Mouse (Mus musculus) intestine, embryonic 16.5 days (tissue): ENCODE measurements around the gene Sec24b. TPM values are rescaled to one million over a fixed set of nuclear protein-coding genes. Genes with fewer than 3 reads are reported as not detected.

Source experiments
- ATAC-seq: fragments of 200-750 bp; cut with Nextera tagmentation; 2 replicates; pipeline ENCODE4 v1.8.0; 2017; ENCODE audit warnings: moderate TSS enrichment, moderate library complexity
- H3K27ac ChIP-seq: fragments of 300-500 bp; sonication (generic); 2 replicates; pipeline ENCODE4 v1.5.1; 2014; ENCODE audit warnings: mild to moderate bottlenecking, low read length
- H3K27me3 ChIP-seq: fragments of 300-500 bp; sonication (generic); replicated peaks from 2 replicates; pipeline ENCODE4 v1.6.1; 2014; ENCODE audit warnings: low read length, control low read depth, mixed read lengths; ENCODE audit not compliant: control insufficient read depth, insufficient read depth
- H3K36me3 ChIP-seq: fragments of 300-500 bp; sonication (generic); 2 replicates; pipeline ENCODE4 v1.6.1; 2014; ENCODE audit warnings: low read length, control low read depth; ENCODE audit not compliant: control insufficient read depth, insufficient read depth
- H3K4me1 ChIP-seq: fragments of 300-500 bp; sonication (generic); 2 replicates; pipeline ENCODE4 v1.6.1; 2014; ENCODE audit warnings: low read length, control low read depth, mixed read lengths; ENCODE audit not compliant: control insufficient read depth, insufficient read depth
- H3K4me2 ChIP-seq: fragments of 300-500 bp; sonication (generic); 2 replicates; pipeline ENCODE4 v1.6.1; 2014; ENCODE audit warnings: low read depth, low read length, control low read depth
- H3K4me3 ChIP-seq: fragments of 300-500 bp; sonication (generic); 2 replicates; pipeline ENCODE4 v1.5.1; 2014; ENCODE audit warnings: mild to moderate bottlenecking, low read length
- H3K9ac ChIP-seq: fragments of 300-500 bp; sonication (generic); 2 replicates; pipeline ENCODE4 v1.6.1; 2014; ENCODE audit warnings: low read depth, low read length
- H3K9me3 ChIP-seq: fragments of 300-500 bp; sonication (generic); 2 replicates; pipeline ENCODE4 v1.6.1; 2016; ENCODE audit warnings: low read length, control low read depth; ENCODE audit not compliant: control insufficient read depth
- WGBS: fragments of 180-500 bp; shearing (Covaris S2); extraction: QIAGEN DNeasy Blood & Tissue Kit; methylation state at CpG from one replicate; pipeline ENCODE4 v1.1.7; 2014; 5-methylcytosine and 5-hydroxymethylcytosine counted together
- polyA plus RNA-seq: library from polyadenylated mRNA; unstranded; fragments of >200 nt; fragmentation: Nextera tagmentation; extraction: Ambion mirVana; gene quantifications from 2 replicates; pipeline ENCODE4 v1.2.1, GENCODE M21; 2015

The Sec24b gene
- polyA plus RNA-seq, 1 experiment from 2014 or later, result 25.4 TPM

GRCm38 (mm10) chr3:129943813-129944212 is 117.5 kb downstream of the Sec24b start:
- Histone ChIP-seq H3K4me1 (no peaks in the 10 kb centered on the region), H3K36me3 (no peaks in the 10 kb centered on the region), H3K27me3 (no peaks in the 10 kb centered on the region), H3K27ac (no peak overlapping the region), H3K4me3 (no peak overlapping the region), H3K9ac (no peak overlapping the region), H3K4me2 (no peak overlapping the region), H3K9me3 (no peaks in the 10 kb centered on the region)
- WGBS, result 65% methylated on average over 4 of the region's 4 CpGs
- no peak for ATAC-seq

GRCm38 (mm10) chr3:129941291-129941690 is 120.1 kb downstream of the Sec24b start:
- WGBS, result 92% methylated on average over 1 of the region's 1 CpGs

GRCm38 (mm10) chr3:129940780-129941179 is 120.6 kb downstream of the Sec24b start:
- Histone ChIP-seq H3K9me3 (no peaks in the 10 kb centered on the region), H3K4me2 (no peak overlapping the region), H3K4me3 (no peak overlapping the region), H3K36me3 (no peaks in the 10 kb centered on the region), H3K4me1 (no peaks in the 10 kb centered on the region), H3K27ac (no peak overlapping the region), H3K27me3 (no peaks in the 10 kb centered on the region), H3K9ac (no peak overlapping the region)
- WGBS, result 93% methylated on average over 2 of the region's 2 CpGs
- no peak for ATAC-seq

More at GRCm38 (mm10) chr3:129941291-129941690, 120.1 kb downstream of the Sec24b start:
- no peak overlapping the region for H3K4me3 ChIP-seq
- H3K9me3 ChIP-seq, result no peaks in the 10 kb centered on the region
- H3K27me3 ChIP-seq, result no peaks in the 10 kb centered on the region
- no peak for ATAC-seq
- H3K4me1 ChIP-seq, result no peaks in the 10 kb centered on the region
- no peak overlapping the region for H3K4me2 ChIP-seq
- no peak overlapping the region for H3K27ac ChIP-seq
- no peaks in the 10 kb centered on the region for H3K36me3 ChIP-seq
- H3K9ac ChIP-seq, result no peak overlapping the region

GRCm38 (mm10) chr3:129939058-129939457 is 122.3 kb downstream of the Sec24b start:
- H3K9me3 ChIP-seq, result no peaks in the 10 kb centered on the region
- H3K27me3 ChIP-seq, result no peaks in the 10 kb centered on the region
- H3K4me3 ChIP-seq, result no peak overlapping the region
- H3K27ac ChIP-seq, result no peak overlapping the region
- H3K4me2 ChIP-seq, result no peak overlapping the region
- no peaks in the 10 kb centered on the region for H3K4me1 ChIP-seq
- WGBS, result 69% methylated on average over 7 of the region's 7 CpGs
- no peaks in the 10 kb centered on the region for H3K36me3 ChIP-seq
- ATAC-seq, result no peak
- no peak overlapping the region for H3K9ac ChIP-seq

DNA sequence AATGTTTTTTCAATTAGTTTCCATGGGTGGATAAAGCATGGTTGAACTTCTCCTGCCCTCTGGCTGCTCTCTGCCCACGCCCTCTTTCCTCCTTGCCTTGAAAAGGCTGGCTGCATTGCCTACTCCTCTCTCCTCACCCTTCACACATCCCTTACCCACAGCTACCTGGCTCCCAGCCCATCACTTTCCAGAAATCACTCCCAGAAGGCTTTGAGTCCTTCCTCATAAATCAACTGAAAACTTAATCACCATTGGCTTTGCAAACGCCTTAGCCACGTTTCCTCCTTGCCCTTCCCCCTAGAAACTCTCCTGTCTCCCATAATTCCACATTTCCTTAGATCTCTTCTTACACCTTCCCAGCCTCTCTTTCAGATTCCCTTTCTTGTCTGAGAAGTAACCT is 123.5 kb downstream of the Sec24b start:
- H3K27me3 ChIP-seq, result no peaks in the 10 kb centered on the region
- no peaks in the 10 kb centered on the region for H3K4me1 ChIP-seq
- no peak overlapping the region for H3K9ac ChIP-seq
- WGBS, result 35% methylated on average over 3 of the region's 3 CpGs
- no peak for ATAC-seq
- H3K27ac ChIP-seq, result no peak overlapping the region
- H3K9me3 ChIP-seq, result no peaks in the 10 kb centered on the region
- no peak overlapping the region for H3K4me3 ChIP-seq
- no peaks in the 10 kb centered on the region for H3K36me3 ChIP-seq
- H3K4me2 ChIP-seq, result no peak overlapping the region

DNA sequence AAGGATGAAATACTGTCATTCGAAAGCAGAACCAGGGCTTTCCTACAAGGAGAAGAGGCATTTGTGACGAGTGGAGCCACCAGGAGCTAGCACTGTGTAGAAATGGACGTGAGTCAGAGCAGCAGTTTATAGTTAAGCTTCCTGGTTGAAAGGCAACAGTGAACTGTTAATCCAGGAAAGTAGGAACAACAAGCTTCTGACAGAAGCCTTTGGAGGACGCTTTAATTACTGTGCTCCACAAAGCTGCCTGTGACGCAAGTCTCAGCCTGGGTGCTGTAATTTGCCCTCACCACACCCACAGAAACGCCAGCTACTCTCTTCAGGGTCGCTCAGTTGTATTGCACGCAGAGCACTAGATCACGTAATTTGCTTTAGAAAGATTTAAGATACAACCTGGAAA is 124.8 kb downstream of the Sec24b start:
- no peaks in the 10 kb centered on the region for H3K4me1 ChIP-seq
- ATAC-seq, result peak; percentile 85
- no peak overlapping the region for H3K9ac ChIP-seq
- 42% methylated on average over 9 of the region's 9 CpGs for WGBS
- no peak overlapping the region for H3K27ac ChIP-seq
- no peak overlapping the region for H3K4me3 ChIP-seq
- H3K4me2 ChIP-seq, result no peak overlapping the region
- no peaks in the 10 kb centered on the region for H3K9me3 ChIP-seq
- no peaks in the 10 kb centered on the region for H3K27me3 ChIP-seq
- H3K36me3 ChIP-seq, result no peaks in the 10 kb centered on the region

Other genes starting within 250 kb of the Sec24b start
- 0.16 and 0.21 TPM in 2 replicates for gene Rrh, start 239.0 kb downstream of the Sec24b start, polyA plus RNA-seq
- 50.5 and 56.0 TPM in 2 replicates for gene Gar1, start 230.2 kb downstream of the Sec24b start, polyA plus RNA-seq
- 77.7 and 82.8 TPM in 2 replicates for gene Cfi, start 225.7 kb downstream of the Sec24b start, polyA plus RNA-seq
- gene Pla2g12a, start 182.9 kb downstream of the Sec24b start, polyA plus RNA-seq, result 47.5 and 62.4 TPM in 2 replicates
- gene Casp6, start 160.1 kb downstream of the Sec24b start, polyA plus RNA-seq, result 179 and 183 TPM in 2 replicates
- gene Mcub, start 91.3 kb downstream of the Sec24b start, polyA plus RNA-seq, result 3.6 and 3.7 TPM in 2 replicates
- gene Col25a1, start 69.9 kb upstream of the Sec24b start, polyA plus RNA-seq, result 1.3 and 1.4 TPM in 2 replicates